Mouse (Mus musculus): ENCODE measurements around the gene Zfp941. TPM values are rescaled to one million over a fixed set of nuclear protein-coding genes. Genes with fewer than 3 reads are reported as not detected.

Zfp941 gene
- total RNA-seq, 1 experiment from 2014 or later, result 3.0 TPM

GRCm38 (mm10) chr7:140840750-140841735 lies 19.1 kb upstream of the Zfp941 start:
- ATAC-seq (replicated peaks; ENCODE audit: low read depth, poor library complexity, severe bottlenecking), result no peak

- ATAC-seq (replicated peaks; ENCODE audit: low read depth, poor library complexity, severe bottlenecking), result no peak
Observed at GRCm38 (mm10) chr7:140839556-140839955, 17.6 kb upstream of the Zfp941 start.

GRCm38 (mm10) chr7:140836243-140837115 lies 14.5 kb upstream of the Zfp941 start:
- no peak for ATAC-seq (replicated peaks; ENCODE audit: low read depth, poor library complexity, severe bottlenecking)

GRCm38 (mm10) chr7:140835758-140836087 lies 13.7 kb upstream of the Zfp941 start:
- ATAC-seq (replicated peaks; ENCODE audit: low read depth, poor library complexity, severe bottlenecking), result no peak

- no peak for ATAC-seq (replicated peaks; ENCODE audit: low read depth, poor library complexity, severe bottlenecking)
Observed at GRCm38 (mm10) chr7:140834968-140835757, 13.2 kb upstream of the Zfp941 start, which contains the start of gene Urah. Urah (plus strand) TSS chr7:140835018.

GRCm38 (mm10) chr7:140833341-140833740 lies 11.4 kb upstream of the Zfp941 start:
- no peak for ATAC-seq (replicated peaks; ENCODE audit: low read depth, poor library complexity, severe bottlenecking)

GRCm38 (mm10) chr7:140831447-140831846 lies 9.5 kb upstream of the Zfp941 start:
- no peak for ATAC-seq (replicated peaks; ENCODE audit: low read depth, poor library complexity, severe bottlenecking)

- peak; percentile 82 for ATAC-seq (replicated peaks; ENCODE audit: low read depth, poor library complexity, severe bottlenecking)
Observed at GRCm38 (mm10) chr7:140828171-140828881, 6.3 kb upstream of the Zfp941 start.

GRCm38 (mm10) chr7:140822731-140823130 lies 753 bp upstream of the Zfp941 start:
- no peak for ATAC-seq (replicated peaks; ENCODE audit: low read depth, poor library complexity, severe bottlenecking)

GRCm38 (mm10) chr7:140821305-140821652 lies 699 bp downstream of the Zfp941 start:
- ATAC-seq (replicated peaks; ENCODE audit: low read depth, poor library complexity, severe bottlenecking), result no peak

- ATAC-seq (replicated peaks; ENCODE audit: low read depth, poor library complexity, severe bottlenecking), result no peak
Observed at GRCm38 (mm10) chr7:140820173-140820572, 1.8 kb downstream of the Zfp941 start.

- no peak for ATAC-seq (replicated peaks; ENCODE audit: low read depth, poor library complexity, severe bottlenecking)
Observed at GRCm38 (mm10) chr7:140812850-140813249, 9.1 kb downstream of the Zfp941 start.

- ATAC-seq (replicated peaks; ENCODE audit: low read depth, poor library complexity, severe bottlenecking), result no peak
Observed at GRCm38 (mm10) chr7:140811714-140812113, 10.3 kb downstream of the Zfp941 start.

- peak; percentile 57; the same call in 1 of the 2 replicates for ATAC-seq (replicated peaks; ENCODE audit: low read depth, poor library complexity, severe bottlenecking)
Observed at GRCm38 (mm10) chr7:140810496-140810895, 11.5 kb downstream of the Zfp941 start.

- ATAC-seq (replicated peaks; ENCODE audit: low read depth, poor library complexity, severe bottlenecking), result peak; percentile 96
Observed at GRCm38 (mm10) chr7:140805704-140806103, 16.3 kb downstream of the Zfp941 start.

- no peak for ATAC-seq (replicated peaks; ENCODE audit: low read depth, poor library complexity, severe bottlenecking)
Observed at GRCm38 (mm10) chr7:140802629-140803028, 19.3 kb downstream of the Zfp941 start.

- no peak for ATAC-seq (replicated peaks; ENCODE audit: low read depth, poor library complexity, severe bottlenecking)
Observed at GRCm38 (mm10) chr7:140798212-140798611, 23.8 kb downstream of the Zfp941 start.

GRCm38 (mm10) chr7:140797619-140798018 lies 24.4 kb downstream of the Zfp941 start:
- 0 out of 2 replicates have a peak, but pooled peaks have one; percentile 25 for ATAC-seq (replicated peaks; ENCODE audit: low read depth, poor library complexity, severe bottlenecking)

- ATAC-seq (replicated peaks; ENCODE audit: low read depth, poor library complexity, severe bottlenecking), result no peak
Observed at GRCm38 (mm10) chr7:140793541-140793940, 28.4 kb downstream of the Zfp941 start.

Measured in common myeloid progenitor, adult 5-6 weeks (primary cell).